Mouse (Mus musculus) hindbrain, embryonic 15.5 days (tissue): ENCODE data around the gene Galnt4. TPM values are rescaled to one million over a fixed set of nuclear protein-coding genes. Genes with fewer than 3 reads are reported as not detected.

Experiments
- ATAC-seq: fragments of 200-750 bp; cut with Nextera tagmentation; 2 replicates; pipeline ENCODE4 v1.8.0; 2017; ENCODE audit warnings: low read depth, moderate number of reproducible peaks, moderate TSS enrichment; ENCODE audit not compliant: low FRiP score
- H3K27ac ChIP-seq: fragments of 300-500 bp; sonication (generic); replicated peaks from 2 replicates; pipeline ENCODE4 v1.5.1; 2015; ENCODE audit warnings: mild to moderate bottlenecking, inconsistent platforms
- H3K27me3 ChIP-seq: fragments of 300-500 bp; sonication (generic); 2 replicates; pipeline ENCODE4 v1.6.1; 2015; ENCODE audit warnings: control low read depth, inconsistent platforms
- H3K36me3 ChIP-seq: fragments of 300-500 bp; sonication (generic); 2 replicates; pipeline ENCODE4 v1.6.1; 2015; ENCODE audit warnings: control low read depth, inconsistent platforms
- H3K4me1 ChIP-seq: fragments of 300-500 bp; sonication (generic); replicated peaks from 2 replicates; pipeline ENCODE4 v1.6.1; 2015; ENCODE audit warnings: control low read depth, inconsistent platforms
- H3K4me2 ChIP-seq: fragments of 300-500 bp; sonication (generic); 2 replicates; pipeline ENCODE4 v1.6.1; 2015; ENCODE audit warnings: moderate library complexity, mild to moderate bottlenecking, inconsistent platforms
- H3K4me3 ChIP-seq: fragments of 300-500 bp; sonication (generic); 2 replicates; pipeline ENCODE4 v1.5.1; 2015; ENCODE audit warnings: mild to moderate bottlenecking, inconsistent platforms
- H3K9ac ChIP-seq: fragments of 300-500 bp; sonication (generic); 2 replicates; pipeline ENCODE4 v1.6.1; 2015; ENCODE audit warnings: inconsistent platforms
- H3K9me3 ChIP-seq: fragments of 300-500 bp; sonication (generic); 2 replicates; pipeline ENCODE4 v1.6.1; 2016; ENCODE audit warnings: control low read depth, inconsistent platforms
- WGBS: fragments of 180-500 bp; shearing (Covaris S2); methylation state at CpG from one replicate; pipeline ENCODE4 v1.1.7; 2015; 5-methylcytosine and 5-hydroxymethylcytosine counted together
- polyA plus RNA-seq: library from polyadenylated mRNA; unstranded; fragments of >200 nt; fragmentation: Nextera tagmentation; extraction: Ambion mirVana; gene quantifications from 2 replicates; pipeline ENCODE4 v1.2.1, GENCODE M21; 2015

Gene Galnt4
- polyA plus RNA-seq = 3.0 and 3.3 TPM in 2 replicates

GRCm38 (mm10) chr10:99107964-99108363 lies at the start of gene Galnt4:
Gene Galnt4, plus strand, starts transcription at chr10:99108159.
- Histone ChIP-seq H3K4me3 (peak within 1 kb of the TSS; percentile 64), H3K27ac (peak within 1 kb of the TSS; percentile 89), H3K9ac (peak within 1 kb of the TSS; percentile 63), H3K4me1 (peaks cover 49% of the 10 kb centered on the region), H3K36me3 (peaks cover 9% of the 10 kb centered on the region; the same call in 1 of the 2 replicates), H3K4me2 (peak within 1 kb of the TSS; percentile 89), H3K27me3 (no peaks in the 10 kb centered on the region), H3K9me3 (no peaks in the 10 kb centered on the region)
- peak; percentile 72 for ATAC-seq
- WGBS = 0% methylated on average over 22 of the region's 22 CpGs

- Histone ChIP-seq H3K4me2 (no peak overlapping the region), H3K4me1 (no peaks in the 10 kb centered on the region), H3K27me3 (no peaks in the 10 kb centered on the region)
These were observed 47.4 kb upstream of the Galnt4 start for GRCm38 (mm10) chr10:99060588-99060987.

GRCm38 (mm10) chr10:99061418-99061817 lies 46.5 kb upstream of the Galnt4 start:
- no peak overlapping the region for H3K4me2 ChIP-seq
- 90% methylated on average over 10 of the region's 10 CpGs for WGBS
- H3K9me3 ChIP-seq = no peaks in the 10 kb centered on the region
- H3K4me3 ChIP-seq = no peak overlapping the region
- H3K4me1 ChIP-seq = no peaks in the 10 kb centered on the region
- no peaks in the 10 kb centered on the region for H3K27me3 ChIP-seq
- H3K9ac ChIP-seq = no peak overlapping the region
- H3K27ac ChIP-seq = no peak overlapping the region
- ATAC-seq = no peak
- H3K36me3 ChIP-seq = no peaks in the 10 kb centered on the region

More at GRCm38 (mm10) chr10:99060588-99060987, 47.4 kb upstream of the Galnt4 start:
- 93% methylated on average over 7 of the region's 7 CpGs for WGBS
- Histone ChIP-seq H3K27ac (no peak overlapping the region), H3K36me3 (no peaks in the 10 kb centered on the region), H3K9ac (no peak overlapping the region), H3K4me3 (no peak overlapping the region), H3K9me3 (no peaks in the 10 kb centered on the region)
- no peak for ATAC-seq

- Histone ChIP-seq H3K9ac (no peak overlapping the region), H3K27ac (no peak overlapping the region), H3K27me3 (no peaks in the 10 kb centered on the region), H3K36me3 (no peaks in the 10 kb centered on the region), H3K4me3 (no peak overlapping the region), H3K4me2 (no peak overlapping the region), H3K4me1 (no peaks in the 10 kb centered on the region), H3K9me3 (no peaks in the 10 kb centered on the region)
- WGBS = 81% methylated on average over 5 of the region's 5 CpGs
- ATAC-seq = no peak
These were observed 45.4 kb upstream of the Galnt4 start for GRCm38 (mm10) chr10:99062546-99062945.

GRCm38 (mm10) chr10:99076113-99076895 lies 31.7 kb upstream of the Galnt4 start:
- Histone ChIP-seq H3K9me3 (no peaks in the 10 kb centered on the region), H3K27ac (no peak overlapping the region), H3K27me3 (no peaks in the 10 kb centered on the region), H3K4me2 (no peak overlapping the region), H3K4me3 (no peak overlapping the region), H3K36me3 (no peaks in the 10 kb centered on the region), H3K9ac (no peak overlapping the region), H3K4me1 (no peaks in the 10 kb centered on the region)
- 70% methylated on average over 18 of the region's 18 CpGs for WGBS
- ATAC-seq = no peak

- no peak overlapping the region for H3K4me3 ChIP-seq
- no peak overlapping the region for H3K27ac ChIP-seq
- no peaks in the 10 kb centered on the region for H3K27me3 ChIP-seq
- H3K9ac ChIP-seq = no peak overlapping the region
- no peak overlapping the region for H3K4me2 ChIP-seq
- H3K9me3 ChIP-seq = no peaks in the 10 kb centered on the region
- H3K4me1 ChIP-seq = no peaks in the 10 kb centered on the region
- WGBS = 90% methylated on average over 2 of the region's 2 CpGs
- no peak for ATAC-seq
- no peaks in the 10 kb centered on the region for H3K36me3 ChIP-seq
These were observed 29.3 kb upstream of the Galnt4 start for GRCm38 (mm10) chr10:99078621-99079020.

GRCm38 (mm10) chr10:99081569-99081990 lies 26.4 kb upstream of the Galnt4 start:
- Histone ChIP-seq H3K4me2 (no peak overlapping the region), H3K27me3 (no peaks in the 10 kb centered on the region), H3K27ac (no peak overlapping the region), H3K36me3 (no peaks in the 10 kb centered on the region), H3K9ac (no peak overlapping the region), H3K4me3 (no peak overlapping the region), H3K9me3 (no peaks in the 10 kb centered on the region), H3K4me1 (peaks cover 3% of the 10 kb centered on the region; the same call in 1 of the 2 replicates)
- WGBS = 89% methylated on average over 10 of the region's 10 CpGs
- ATAC-seq = no peak

GRCm38 (mm10) chr10:99083431-99084003 lies 24.4 kb upstream of the Galnt4 start:
- no peak overlapping the region for H3K4me3 ChIP-seq
- ATAC-seq = no peak
- H3K4me1 ChIP-seq = peaks cover 3% of the 10 kb centered on the region; the same call in 1 of the 2 replicates
- no peaks in the 10 kb centered on the region for H3K27me3 ChIP-seq
- H3K4me2 ChIP-seq = no peak overlapping the region
- WGBS = 79% methylated on average over 14 of the region's 14 CpGs
- no peaks in the 10 kb centered on the region for H3K9me3 ChIP-seq
- no peaks in the 10 kb centered on the region for H3K36me3 ChIP-seq
- no peak overlapping the region for H3K27ac ChIP-seq
- H3K9ac ChIP-seq = no peak overlapping the region

- Histone ChIP-seq H3K9ac (no peak overlapping the region), H3K27me3 (no peaks in the 10 kb centered on the region), H3K9me3 (no peaks in the 10 kb centered on the region), H3K4me2 (peak overlapping the region; percentile 36), H3K4me3 (no peak overlapping the region; the same call in 1 of the 2 replicates), H3K36me3 (no peaks in the 10 kb centered on the region), H3K27ac (no peak overlapping the region), H3K4me1 (peaks cover 3% of the 10 kb centered on the region; the same call in 1 of the 2 replicates)
- peak; percentile 72 for ATAC-seq
- WGBS = 47% methylated on average over 23 of the region's 23 CpGs
These were observed 23.3 kb upstream of the Galnt4 start for GRCm38 (mm10) chr10:99084397-99085239.

- 60% methylated on average over 6 of the region's 6 CpGs for WGBS
- H3K4me3 ChIP-seq = no peak overlapping the region
- H3K36me3 ChIP-seq = no peaks in the 10 kb centered on the region
- H3K9ac ChIP-seq = no peak overlapping the region
- H3K27me3 ChIP-seq = no peaks in the 10 kb centered on the region
- H3K9me3 ChIP-seq = no peaks in the 10 kb centered on the region
- H3K4me2 ChIP-seq = no peak overlapping the region; the same call in 1 of the 2 replicates
- H3K4me1 ChIP-seq = peaks cover 3% of the 10 kb centered on the region; the same call in 1 of the 2 replicates
- peak; percentile 60 for ATAC-seq
- H3K27ac ChIP-seq = no peak overlapping the region
These were observed 22.7 kb upstream of the Galnt4 start for GRCm38 (mm10) chr10:99085240-99085587.

- Histone ChIP-seq H3K27me3 (no peaks in the 10 kb centered on the region), H3K27ac (no peak overlapping the region), H3K9ac (no peak overlapping the region), H3K4me1 (peaks cover 3% of the 10 kb centered on the region; the same call in 1 of the 2 replicates), H3K36me3 (no peaks in the 10 kb centered on the region), H3K9me3 (no peaks in the 10 kb centered on the region), H3K4me3 (no peak overlapping the region), H3K4me2 (no peak overlapping the region)
- ATAC-seq = no peak
- WGBS = 68% methylated on average over 6 of the region's 6 CpGs
These were observed 21.9 kb upstream of the Galnt4 start for GRCm38 (mm10) chr10:99086029-99086428.

GRCm38 (mm10) chr10:99089906-99090305 lies 18.1 kb upstream of the Galnt4 start:
- Histone ChIP-seq H3K4me2 (no peak overlapping the region), H3K36me3 (no peaks in the 10 kb centered on the region)
- ATAC-seq = no peak

More at GRCm38 (mm10) chr10:99089906-99090305, 18.1 kb upstream of the Galnt4 start:
- 82% methylated on average over 6 of the region's 6 CpGs for WGBS
- Histone ChIP-seq H3K4me3 (no peak overlapping the region), H3K27me3 (no peaks in the 10 kb centered on the region), H3K9me3 (no peaks in the 10 kb centered on the region), H3K9ac (no peak overlapping the region), H3K27ac (no peak overlapping the region), H3K4me1 (peaks cover 3% of the 10 kb centered on the region; the same call in 1 of the 2 replicates)
